Mouse (Mus musculus): ENCODE data around the gene Ptf1a. TPM values are rescaled to one million over a fixed set of nuclear protein-coding genes. Genes with fewer than 3 reads are reported as not detected.

Gene Ptf1a
- polyA plus RNA-seq, 1 experiment, result 2.9 TPM

- no peaks in the 10 kb centered on the region for H3K36me3 ChIP-seq (ENCODE audit: control insufficient read depth, insufficient read depth, low read length)
- WGBS, result 5% methylated on average over 18 of the region's 18 CpGs
- no peak for DNase-seq (ENCODE audit: low read depth in 1 of 2, low spot score in 2 of 2)
- TF ChIP-seq CTCF (IDR thresholded peaks at IDR 0.05; ENCODE audit: extremely low read depth, insufficient read depth, insufficient read length, insufficient replicate concordance) (no peak), POLR2A (IDR thresholded peaks at IDR 0.05; ENCODE audit: low read depth, low read length) (no peak)
- no peak overlapping the region for H3K27ac ChIP-seq (ENCODE audit: insufficient read depth, low read length)
- peaks cover 14% of the 10 kb centered on the region for H3K27me3 ChIP-seq (ENCODE audit: control insufficient read depth, insufficient read depth, low read length)
- H3K4me3 ChIP-seq (ENCODE audit: extremely low read depth, insufficient read depth, insufficient read length), result no peak overlapping the region
- no peaks in the 10 kb centered on the region for H3K4me1 ChIP-seq (ENCODE audit: control insufficient read depth, insufficient read depth, insufficient read length)
Observed at GRCm38 (mm10) chr2:19431186-19431585, 14.3 kb upstream of the Ptf1a start.

- Histone ChIP-seq H3K27ac (ENCODE audit: insufficient read depth, low read length) (no peak overlapping the region), H3K36me3 (ENCODE audit: control insufficient read depth, insufficient read depth, low read length) (no peaks in the 10 kb centered on the region), H3K27me3 (ENCODE audit: control insufficient read depth, insufficient read depth, low read length) (peaks cover 14% of the 10 kb centered on the region), H3K4me3 (ENCODE audit: extremely low read depth, insufficient read depth, insufficient read length) (no peak overlapping the region), H3K4me1 (ENCODE audit: control insufficient read depth, insufficient read depth, insufficient read length) (no peaks in the 10 kb centered on the region)
- no peak for DNase-seq (ENCODE audit: low read depth in 1 of 2, low spot score in 2 of 2)
- 11% methylated on average over 41 of the region's 41 CpGs for WGBS
- TF ChIP-seq CTCF (IDR thresholded peaks at IDR 0.05; ENCODE audit: extremely low read depth, insufficient read depth, insufficient read length, insufficient replicate concordance) (no peak), POLR2A (IDR thresholded peaks at IDR 0.05; ENCODE audit: low read depth, low read length) (no peak)
Observed at GRCm38 (mm10) chr2:19431614-19432323, 13.7 kb upstream of the Ptf1a start.

- Histone ChIP-seq H3K36me3 (ENCODE audit: control insufficient read depth, insufficient read depth, low read length) (no peaks in the 10 kb centered on the region), H3K27ac (ENCODE audit: insufficient read depth, low read length) (no peak overlapping the region), H3K27me3 (ENCODE audit: control insufficient read depth, insufficient read depth, low read length) (peaks cover 16% of the 10 kb centered on the region), H3K4me1 (ENCODE audit: control insufficient read depth, insufficient read depth, insufficient read length) (no peaks in the 10 kb centered on the region), H3K4me3 (ENCODE audit: extremely low read depth, insufficient read depth, insufficient read length) (no peak overlapping the region)
- no peak for TF ChIP-seq CTCF (IDR thresholded peaks at IDR 0.05; ENCODE audit: extremely low read depth, insufficient read depth, insufficient read length, insufficient replicate concordance)
- no peak for TF ChIP-seq POLR2A (IDR thresholded peaks at IDR 0.05; ENCODE audit: low read depth, low read length)
- WGBS, result 5% methylated on average over 9 of the region's 9 CpGs
- no peak for DNase-seq (ENCODE audit: low read depth in 1 of 2, low spot score in 2 of 2)
Observed at GRCm38 (mm10) chr2:19444346-19444745, 1.1 kb upstream of the Ptf1a start.

- no peak overlapping the region for H3K27ac ChIP-seq (ENCODE audit: insufficient read depth, low read length)
- H3K36me3 ChIP-seq (ENCODE audit: control insufficient read depth, insufficient read depth, low read length), result no peaks in the 10 kb centered on the region
- H3K4me3 ChIP-seq (ENCODE audit: extremely low read depth, insufficient read depth, insufficient read length), result no peak overlapping the region
- WGBS, result 4% methylated on average over 67 of the region's 67 CpGs
- DNase-seq (ENCODE audit: low read depth in 1 of 2, low spot score in 2 of 2), result no peak
- no peak for TF ChIP-seq POLR2A (IDR thresholded peaks at IDR 0.05; ENCODE audit: low read depth, low read length)
- TF ChIP-seq CTCF (IDR thresholded peaks at IDR 0.05; ENCODE audit: extremely low read depth, insufficient read depth, insufficient read length, insufficient replicate concordance), result no peak
- peaks cover 16% of the 10 kb centered on the region for H3K27me3 ChIP-seq (ENCODE audit: control insufficient read depth, insufficient read depth, low read length)
- H3K4me1 ChIP-seq (ENCODE audit: control insufficient read depth, insufficient read depth, insufficient read length), result no peaks in the 10 kb centered on the region
Observed at GRCm38 (mm10) chr2:19445871-19446501, 523 bp downstream of the Ptf1a start.

- H3K27me3 ChIP-seq (ENCODE audit: control insufficient read depth, insufficient read depth, low read length), result peaks cover 16% of the 10 kb centered on the region
- 12% methylated on average over 7 of the region's 7 CpGs for WGBS
- H3K4me3 ChIP-seq (ENCODE audit: extremely low read depth, insufficient read depth, insufficient read length), result no peak overlapping the region
- DNase-seq (ENCODE audit: low read depth in 1 of 2, low spot score in 2 of 2), result no peak
- H3K4me1 ChIP-seq (ENCODE audit: control insufficient read depth, insufficient read depth, insufficient read length), result no peaks in the 10 kb centered on the region
- TF ChIP-seq POLR2A (IDR thresholded peaks at IDR 0.05; ENCODE audit: low read depth, low read length) (no peak), CTCF (IDR thresholded peaks at IDR 0.05; ENCODE audit: extremely low read depth, insufficient read depth, insufficient read length, insufficient replicate concordance) (no peak)
- H3K36me3 ChIP-seq (ENCODE audit: control insufficient read depth, insufficient read depth, low read length), result no peaks in the 10 kb centered on the region
- no peak overlapping the region for H3K27ac ChIP-seq (ENCODE audit: insufficient read depth, low read length)
Observed at GRCm38 (mm10) chr2:19446746-19447145, 1.3 kb downstream of the Ptf1a start.

- no peak for DNase-seq (ENCODE audit: low read depth in 1 of 2, low spot score in 2 of 2)
- Histone ChIP-seq H3K27me3 (ENCODE audit: control insufficient read depth, insufficient read depth, low read length) (peaks cover 20% of the 10 kb centered on the region), H3K27ac (ENCODE audit: insufficient read depth, low read length) (no peak overlapping the region), H3K4me1 (ENCODE audit: control insufficient read depth, insufficient read depth, insufficient read length) (no peaks in the 10 kb centered on the region), H3K4me3 (ENCODE audit: extremely low read depth, insufficient read depth, insufficient read length) (no peak overlapping the region), H3K36me3 (ENCODE audit: control insufficient read depth, insufficient read depth, low read length) (no peaks in the 10 kb centered on the region)
- TF ChIP-seq POLR2A (IDR thresholded peaks at IDR 0.05; ENCODE audit: low read depth, low read length) (no peak), CTCF (IDR thresholded peaks at IDR 0.05; ENCODE audit: extremely low read depth, insufficient read depth, insufficient read length, insufficient replicate concordance) (no peak)
- 6% methylated on average over 31 of the region's 31 CpGs for WGBS
Observed at GRCm38 (mm10) chr2:19448042-19448700, 2.7 kb downstream of the Ptf1a start.
